Mouse (Mus musculus) G1E (cell line): Measurements from ENCODE around the gene Gnaq. TPM values are rescaled to one million over a fixed set of nuclear protein-coding genes. Genes with fewer than 3 reads are reported as not detected.

Experiments
- ATAC-seq: 2 replicates; pipeline ENCODE4 v1.8.0; 2016; ENCODE audit warnings: mild to moderate bottlenecking; ENCODE audit not compliant: insufficient number of reproducible peaks, poor library complexity, low FRiP score, severe bottlenecking; ENCODE audit errors: extremely low read depth
- DNase-seq: peaks from one replicate; pipeline ENCODE4 v3.0.0; 2012; ENCODE audit warnings: low spot score
- H3K27me3 ChIP-seq: 2 replicates; pipeline ENCODE4 v1.6.1; 2012; ENCODE audit warnings: mild to moderate bottlenecking, low read length, inconsistent platforms; ENCODE audit not compliant: insufficient read depth
- H3K36me3 ChIP-seq: replicated peaks from 2 replicates; pipeline ENCODE3; 2012; ENCODE audit warnings: mild to moderate bottlenecking, inconsistent platforms
- H3K4me1 ChIP-seq: 2 replicates; pipeline ENCODE4 v1.6.1; 2012; ENCODE audit warnings: low read depth, low read length, inconsistent platforms, mixed read lengths; ENCODE audit not compliant: insufficient read depth
- H3K4me3 ChIP-seq: 2 replicates; pipeline ENCODE4 v1.5.1; 2012; ENCODE audit warnings: low read depth, mild to moderate bottlenecking, inconsistent platforms, low read length, moderate library complexity, mixed read lengths
- H3K9me3 ChIP-seq: replicated peaks from 2 replicates; pipeline ENCODE4 v1.6.1; 2012; ENCODE audit warnings: inconsistent platforms
- CTCF ChIP-seq: IDR thresholded peaks from 2 replicates; pipeline ENCODE4 v1.5.1; 2012; ENCODE audit warnings: low read depth, low read length, inconsistent platforms, mixed read lengths
- GATA1 ChIP-seq: IDR thresholded peaks from 2 replicates; pipeline ENCODE4 v1.6.1; 2012; ENCODE audit warnings: borderline replicate concordance, low read length, inconsistent platforms, mixed read lengths
- GATA2 ChIP-seq: IDR thresholded peaks from 2 replicates; pipeline ENCODE4 v1.6.1; 2012; ENCODE audit warnings: low read depth, low read length, inconsistent platforms, borderline replicate concordance
- POLR2AphosphoS5 ChIP-seq: IDR thresholded peaks from 2 replicates; pipeline ENCODE4 v1.6.1; 2012; ENCODE audit warnings: low read depth, low read length, inconsistent platforms; ENCODE audit not compliant: insufficient replicate concordance
- TAL1 ChIP-seq: conservative IDR thresholded peaks from 2 replicates; pipeline ENCODE4 v1.6.1; 2012; ENCODE audit warnings: low read depth, low read length, inconsistent platforms, mixed read lengths
- polyA plus RNA-seq: library from polyadenylated mRNA; stranded (reverse); fragments of >175 nt; gene quantifications from 2 replicates; pipeline ENCODE4 v1.2.3, GENCODE M21; 2012
- total RNA-seq, 2 experiments: library from RNA; stranded (forward) in 1 of 2; stranded (reverse) in 1 of 2; fragments of 200-1000 nt in 1 of 2; fragments of >200 nt in 1 of 2; fragmentation: Nextera tagmentation in 1 of 2; gene quantifications; 2 replicates each; pipeline ENCODE4 v1.2.3; 2014 to 2017

Gene Gnaq
- total and polyA plus RNA-seq, 3 experiments: 0.93 TPM; not detected in 2

DNA sequence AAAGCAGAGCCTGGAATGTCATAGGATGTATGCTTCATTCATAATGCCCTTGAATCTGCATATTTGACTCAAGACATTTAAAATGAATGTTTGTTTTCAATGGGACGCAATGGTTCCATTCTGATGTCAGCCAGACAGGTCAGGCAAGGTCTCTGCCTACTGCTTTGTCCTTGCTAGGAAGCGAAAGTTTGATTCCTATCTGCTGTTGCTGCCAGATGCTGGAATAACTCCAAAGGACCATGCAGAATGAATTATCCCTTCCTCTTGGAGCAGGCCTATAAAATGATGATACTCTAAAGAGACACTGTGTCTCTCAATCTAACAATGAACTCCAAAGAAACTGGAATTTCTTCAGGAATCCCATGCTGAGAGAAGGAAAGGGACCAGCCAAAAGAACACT, 293.0 kb downstream of the Gnaq start:
- Histone ChIP-seq H3K27me3 (no peaks in the 10 kb centered on the region), H3K36me3 (no peaks in the 10 kb centered on the region), H3K9me3 (0 out of 2 replicates have a peak, but pooled peaks cover 1% of the 10 kb centered on the region), H3K4me3 (no peak overlapping the region), H3K4me1 (no peaks in the 10 kb centered on the region)
- ATAC-seq (no peak), DNase-seq (no peak)
- no peak for TF ChIP-seq TAL1
- no peak for TF ChIP-seq GATA1
- no peak for TF ChIP-seq POLR2AphosphoS5
- TF ChIP-seq CTCF: no peak
- no peak for TF ChIP-seq GATA2

DNA sequence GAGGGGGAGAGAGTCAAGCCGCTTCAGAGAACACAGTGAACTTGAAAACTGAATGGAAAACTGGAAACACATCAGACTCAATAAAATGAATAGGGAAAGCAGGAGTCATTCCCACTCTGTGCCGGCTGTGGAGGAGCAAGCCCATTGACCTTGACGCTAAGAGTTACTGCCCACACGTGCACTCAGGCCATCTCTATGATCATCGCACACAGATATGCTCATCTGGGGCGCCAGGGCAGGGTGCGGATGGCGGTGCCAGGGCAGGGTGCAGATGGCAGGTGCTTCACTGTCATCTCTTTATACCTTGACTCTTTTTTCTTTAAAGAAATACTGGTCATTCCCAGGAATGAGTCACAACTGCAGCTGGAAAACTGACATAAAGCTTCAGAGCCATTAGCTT, 298.7 kb downstream of the Gnaq start:
- TF ChIP-seq CTCF (no peak), TAL1 (no peak), GATA2 (no peak), POLR2AphosphoS5 (no peak), GATA1 (no peak)
- no peak for ATAC-seq
- DNase-seq: no peak
- Histone ChIP-seq H3K27me3 (no peaks in the 10 kb centered on the region; the same call in 1 of the 2 replicates), H3K4me3 (no peak overlapping the region), H3K36me3 (no peaks in the 10 kb centered on the region), H3K9me3 (0 out of 2 replicates have a peak, but pooled peaks cover 1% of the 10 kb centered on the region), H3K4me1 (no peaks in the 10 kb centered on the region)

GRCm38 (mm10) chr19:16434879-16435278, 302.2 kb downstream of the Gnaq start:
- Histone ChIP-seq H3K36me3 (no peaks in the 10 kb centered on the region), H3K4me3 (no peak overlapping the region), H3K4me1 (no peaks in the 10 kb centered on the region), H3K9me3 (no peaks in the 10 kb centered on the region), H3K27me3 (no peaks in the 10 kb centered on the region; the same call in 1 of the 2 replicates)
- no peak for ATAC-seq
- DNase-seq: no peak
- TF ChIP-seq GATA2 (no peak), GATA1 (no peak), TAL1 (no peak), CTCF (no peak), POLR2AphosphoS5 (no peak)

- Histone ChIP-seq H3K4me1 (no peaks in the 10 kb centered on the region), H3K36me3 (no peaks in the 10 kb centered on the region), H3K27me3 (no peaks in the 10 kb centered on the region; the same call in 1 of the 2 replicates), H3K9me3 (no peaks in the 10 kb centered on the region), H3K4me3 (no peak within 1 kb of the TSS)
- DNase-seq (no peak), ATAC-seq (no peak)
- no peak for TF ChIP-seq GATA1
- no peak for TF ChIP-seq GATA2
Observed at GRCm38 (mm10) chr19:16435531-16436231, 303.1 kb downstream of the Gnaq start, which contains the start of gene Gna14. Gna14 (plus strand) TSS chr19:16435762.

GRCm38 (mm10) chr19:16436335-16437169, 303.9 kb downstream of the Gnaq start:
- ATAC-seq (no peak), DNase-seq (no peak)
- Histone ChIP-seq H3K9me3 (no peaks in the 10 kb centered on the region), H3K4me3 (no peak overlapping the region), H3K27me3 (no peaks in the 10 kb centered on the region; the same call in 1 of the 2 replicates), H3K36me3 (no peaks in the 10 kb centered on the region), H3K4me1 (no peaks in the 10 kb centered on the region)
- TF ChIP-seq GATA2 (no peak), GATA1 (no peak), POLR2AphosphoS5 (no peak), CTCF (no peak), TAL1 (no peak)

Other genes with a start within 250 kb of the Gnaq start
- 142 and 167 TPM in 2 replicates for gene Psat1, start 185.5 kb upstream of the Gnaq start, total RNA-seq (2014; fragmentation: Nextera tagmentation)
- 135 and 146 TPM in 2 replicates for gene Psat1, start 185.5 kb upstream of the Gnaq start, total RNA-seq (2017)
- 24.0 and 27.6 TPM in 2 replicates for gene Psat1, start 185.5 kb upstream of the Gnaq start, polyA plus RNA-seq
- 13.8 and 17.3 TPM in 2 replicates for gene Cep78, start 147.8 kb upstream of the Gnaq start, total RNA-seq (2014; fragmentation: Nextera tagmentation)
- 20.7 and 21.9 TPM in 2 replicates for gene Cep78, start 147.8 kb upstream of the Gnaq start, total RNA-seq (2017)
- 8.6 and 9.9 TPM in 2 replicates for gene Cep78, start 147.8 kb upstream of the Gnaq start, polyA plus RNA-seq